Mouse (Mus musculus) ES-E14 (cell line): ENCODE results near the gene Hfe2. TPM values are rescaled to one million over a fixed set of nuclear protein-coding genes. Genes with fewer than 3 reads are reported as not detected.
A peak's percentile ranks its signal among the peaks of the same experiment; 100 is the strongest.

ENCODE experiments used
- DNase-seq: peaks from one replicate; pipeline ENCODE4 v3.0.0-alpha.2; 2013; ENCODE audit warnings: low read depth, low spot score
- H3K27ac ChIP-seq: 2 replicates; pipeline ENCODE4 v1.5.1; 2012; ENCODE audit warnings: low read depth, mild to moderate bottlenecking, low read length, moderate library complexity, mixed read lengths; ENCODE audit not compliant: poor library complexity, insufficient read depth, severe bottlenecking
- H3K36me3 ChIP-seq: 2 replicates; pipeline ENCODE4 v1.6.1; 2012; ENCODE audit warnings: mild to moderate bottlenecking, low read length, moderate library complexity, mixed read lengths; ENCODE audit not compliant: control insufficient read depth, poor library complexity, insufficient read depth, severe bottlenecking
- H3K4me1 ChIP-seq, 2 experiments: fragments of 150-350 bp in 1 of 2; sonication (generic) in 1 of 2; 2 replicates each; pipeline ENCODE4 v1.6.1; 2012; ENCODE audit warnings: low read length in 2 of 2, mild to moderate bottlenecking in 1 of 2, mixed read lengths in 1 of 2; ENCODE audit not compliant: control insufficient read depth in 2 of 2, insufficient read depth in 2 of 2, poor library complexity in 1 of 2
- H3K4me3 ChIP-seq, 2 experiments: fragments of 150-350 bp in 1 of 2; sonication (generic) in 1 of 2; 2 replicates each; pipeline ENCODE4 v1.5.1; 2012; ENCODE audit warnings: low read length in 2 of 2, low read depth in 1 of 2, mild to moderate bottlenecking in 1 of 2, mixed read lengths in 1 of 2; ENCODE audit not compliant: insufficient read depth in 1 of 2, poor library complexity in 1 of 2, severe bottlenecking in 1 of 2
- H3K9ac ChIP-seq: 2 replicates; pipeline ENCODE4 v1.6.1; 2012; ENCODE audit warnings: low read depth, mild to moderate bottlenecking, low read length, mixed read lengths; ENCODE audit not compliant: poor library complexity, insufficient read depth, severe bottlenecking
- H3K9me3 ChIP-seq: fragments of 150-350 bp; sonication (generic); 2 replicates; pipeline ENCODE4 v1.6.1; 2012; ENCODE audit warnings: low read depth, mild to moderate bottlenecking, low read length; ENCODE audit not compliant: control insufficient read depth, insufficient read depth
- CHD2 ChIP-seq: IDR thresholded peaks from 2 replicates; pipeline ENCODE4 v1.6.1; 2014; ENCODE audit warnings: mild to moderate bottlenecking, low read depth, low read length, inconsistent platforms
- HCFC1 ChIP-seq: IDR thresholded peaks from 2 replicates; pipeline ENCODE4 v1.6.1; 2012; ENCODE audit warnings: low read length, inconsistent platforms, borderline replicate concordance; ENCODE audit not compliant: insufficient read depth
- MAFK ChIP-seq: IDR thresholded peaks from 2 replicates; pipeline ENCODE4 v1.6.1; 2014; ENCODE audit warnings: mild to moderate bottlenecking, low read depth, low read length, inconsistent platforms; ENCODE audit not compliant: insufficient read depth
- ZC3H11A ChIP-seq: IDR thresholded peaks from 2 replicates; pipeline ENCODE4 v1.6.1; 2012; ENCODE audit warnings: low read depth, mild to moderate bottlenecking, inconsistent platforms, low read length, borderline replicate concordance
- ZNF384 ChIP-seq: IDR thresholded peaks from 2 replicates; pipeline ENCODE4 v1.6.1; 2012; ENCODE audit warnings: low read depth, low read length, inconsistent platforms
- in situ Hi-C, 2 experiments: fragments of 600-800 bp; cut with MboI; formaldehyde crosslinking; loops; one replicate each; pipeline ENCODE4 v1.15.1; 2025; ENCODE audit warnings: low sequenced_read_pairs in 2 of 2, inconsistent platforms in 1 of 2; ENCODE audit not compliant: unreplicated experiment in 2 of 2
- total RNA-seq: library from RNA; depleted of rRNA; stranded (reverse); fragments of 300-350 nt; gene quantifications from 2 replicates; pipeline ENCODE4 v1.2.3, GENCODE M21; 2012

Gene Hfe2
- total RNA-seq, 1 experiment: 1.0 TPM

DNA sequence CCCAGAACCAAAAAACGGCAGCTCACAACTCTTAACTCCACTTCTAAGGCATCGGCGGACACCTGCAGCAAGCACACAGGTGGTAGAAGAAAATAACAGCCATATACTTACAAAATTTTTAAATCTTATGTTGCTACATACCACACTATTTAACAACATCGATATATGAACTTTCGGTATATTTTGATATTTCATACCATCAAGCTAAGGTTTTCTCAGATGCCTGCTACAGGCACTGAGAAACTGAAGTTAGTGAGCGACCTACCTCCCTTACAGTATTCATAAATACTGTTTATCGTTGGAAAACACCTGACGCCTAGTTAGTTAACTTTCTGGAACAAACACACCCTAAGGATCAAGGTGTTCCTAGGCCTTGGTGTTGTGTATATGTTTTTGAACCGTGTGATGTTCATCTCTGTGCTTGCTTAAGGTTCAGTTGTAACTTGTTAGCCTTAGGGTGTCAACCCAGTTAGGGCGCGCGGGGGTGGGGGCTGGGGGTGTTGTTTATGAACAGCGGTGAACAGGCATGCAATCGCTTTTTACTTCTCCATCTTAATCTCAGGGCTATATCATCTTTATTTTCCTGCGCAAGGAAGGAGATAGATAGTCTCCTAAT is 31.1 kb downstream of the Hfe2 start:
- no peak for DNase-seq
- in situ Hi-C loops: no loop called here
- peaks cover 2 to 11% of the 10 kb centered on the region in 2 experiments for H3K4me1 ChIP-seq
- no peak overlapping the region for H3K9ac ChIP-seq
- H3K36me3 ChIP-seq: peaks cover 21% of the 10 kb centered on the region
- H3K4me3 ChIP-seq: peak overlapping the region; percentile 11; a peak in 2 of 4 replicates
- TF ChIP-seq MAFK: no peak
- no peak for TF ChIP-seq CHD2
- TF ChIP-seq ZC3H11A: no peak
- no peak for TF ChIP-seq ZNF384
- TF ChIP-seq HCFC1: no peak
- H3K9me3 ChIP-seq: no peaks in the 10 kb centered on the region
- no peak overlapping the region for H3K27ac ChIP-seq

DNA sequence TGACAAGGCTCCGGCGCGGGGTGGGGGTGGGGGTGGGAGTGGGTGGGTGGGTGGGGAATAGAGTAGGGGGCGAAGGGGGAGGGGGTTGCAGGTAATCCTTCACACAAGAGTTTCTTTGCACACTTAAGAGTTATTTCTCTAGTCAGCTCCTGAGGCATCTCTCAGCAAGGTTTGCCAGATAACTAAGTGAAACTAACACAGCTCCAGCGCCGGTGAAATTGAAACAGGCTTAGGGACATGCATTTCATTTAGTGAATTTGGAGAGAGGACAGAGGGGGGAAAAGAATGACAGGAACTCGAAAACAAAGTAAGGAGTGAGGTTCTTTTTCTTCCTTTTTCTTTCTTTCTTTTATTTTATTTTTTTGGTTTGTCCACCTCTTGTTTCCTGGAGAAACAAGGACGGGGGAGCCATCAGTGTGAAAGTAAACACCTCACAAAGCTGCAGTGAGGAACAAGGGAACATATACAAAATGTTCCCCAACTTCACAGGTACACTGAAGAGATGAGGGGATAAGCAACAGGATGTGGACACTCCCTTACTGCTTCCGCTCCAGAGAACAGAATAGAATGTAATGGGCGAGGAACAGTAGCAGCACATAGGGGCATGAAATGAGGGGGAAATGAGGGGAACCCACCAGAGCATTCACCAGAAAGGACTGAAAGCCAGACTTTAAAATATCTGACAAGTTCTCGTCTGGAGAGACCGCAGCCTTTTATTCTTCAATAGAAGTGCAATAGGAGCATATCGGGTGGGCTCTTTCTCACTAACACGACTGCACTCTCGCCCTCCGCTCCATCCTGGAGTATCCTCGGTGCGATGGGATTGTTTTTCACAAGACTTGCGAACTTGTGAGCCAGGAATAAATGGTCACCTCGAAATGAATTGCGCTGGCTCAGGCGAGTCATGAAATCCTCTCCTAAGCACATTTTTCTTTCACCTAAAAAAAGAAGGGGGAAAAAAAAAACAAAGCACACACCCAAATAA is 32.0 kb downstream of the Hfe2 start:
- TF ChIP-seq ZC3H11A (no peak), MAFK (no peak), HCFC1 (no peak), ZNF384 (no peak), CHD2 (no peak)
- no peak for DNase-seq
- Histone ChIP-seq H3K9me3 (no peaks in the 10 kb centered on the region), H3K9ac (peak overlapping the region; percentile 75), H3K4me1 (peaks cover under 1 to 9% of the 10 kb centered on the region in 2 experiments), H3K36me3 (peaks cover 27% of the 10 kb centered on the region), H3K27ac (peak overlapping the region; percentile 67; the same call in 1 of the 2 replicates), H3K4me3 (peak overlapping the region; percentile 45 to 59)
- in situ Hi-C loops: no loop called here

DNA sequence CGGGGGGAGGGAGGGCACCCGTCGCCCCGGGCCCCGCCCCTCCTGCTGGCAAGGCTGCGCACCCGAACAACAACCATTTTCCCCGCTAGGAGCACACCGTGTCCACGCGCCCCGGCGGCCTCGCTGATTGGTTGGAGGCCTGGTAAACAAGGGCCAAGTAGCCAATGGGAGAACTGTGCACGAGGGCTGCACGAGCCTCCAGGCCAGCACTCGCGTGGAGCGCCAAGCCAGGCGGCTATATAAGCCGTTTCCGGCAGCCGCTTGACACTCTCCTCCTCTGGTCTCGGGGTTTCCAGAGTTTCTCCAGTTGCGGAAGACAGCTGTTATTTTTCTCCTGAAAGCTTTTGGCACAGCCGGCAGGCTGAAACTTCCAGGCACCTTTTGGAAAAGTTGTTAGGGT is 32.7 kb downstream of the Hfe2 start, which contains the start of gene Txnip:
Txnip (plus strand) TSS at position 264 of the 400 bp plus-strand sequence.
- Histone ChIP-seq H3K4me3 (peak within 1 kb of the TSS; percentile 60 to 89), H3K4me1 (peaks cover 0 to 8% of the 10 kb centered on the region in 2 experiments; a peak in 3 of 4 replicates), H3K9ac (peak within 1 kb of the TSS; percentile 88), H3K36me3 (peaks cover 28% of the 10 kb centered on the region), H3K27ac (peak within 1 kb of the TSS; percentile 76), H3K9me3 (no peaks in the 10 kb centered on the region)
- DNase-seq: peak; percentile 98
- in situ Hi-C loops: no loop called here
- TF ChIP-seq ZNF384 (no peak), CHD2 (peak; percentile 96)

DNA sequence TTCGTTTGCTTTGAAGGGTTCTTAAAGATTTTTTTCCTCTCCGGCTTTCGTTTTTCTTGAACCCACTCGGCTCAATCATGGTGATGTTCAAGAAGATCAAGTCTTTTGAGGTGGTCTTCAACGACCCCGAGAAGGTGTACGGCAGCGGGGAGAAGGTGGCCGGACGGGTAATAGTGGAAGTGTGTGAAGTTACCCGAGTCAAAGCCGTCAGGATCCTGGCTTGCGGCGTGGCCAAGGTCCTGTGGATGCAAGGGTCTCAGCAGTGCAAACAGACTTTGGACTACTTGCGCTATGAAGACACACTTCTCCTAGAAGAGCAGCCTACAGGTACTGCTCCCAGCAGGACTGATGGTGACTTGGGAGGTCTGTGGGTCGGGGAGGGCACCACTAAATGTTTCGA is 33.2 kb downstream of the Hfe2 start:
- in situ Hi-C loops: no loop called here
- DNase-seq: no peak
- peak overlapping the region; percentile 88 for H3K9ac ChIP-seq
- peak overlapping the region; percentile 60 to 89 for H3K4me3 ChIP-seq
- H3K9me3 ChIP-seq: no peaks in the 10 kb centered on the region
- peaks cover 28% of the 10 kb centered on the region for H3K36me3 ChIP-seq
- H3K27ac ChIP-seq: peak overlapping the region; percentile 76
- peaks cover 0 to 9% of the 10 kb centered on the region in 2 experiments; a peak in 3 of 4 replicates for H3K4me1 ChIP-seq
- TF ChIP-seq CHD2: no peak
- no peak for TF ChIP-seq MAFK
- TF ChIP-seq ZC3H11A: no peak
- TF ChIP-seq ZNF384: no peak
- no peak for TF ChIP-seq HCFC1
